Comparison of ENCODE assay signal across 41 mouse cellular contexts in genomic region chr5:97379976-97380375, GRCm38 (mm10). TPM values are rescaled to one million over a fixed set of nuclear protein-coding genes. Genes with fewer than 3 reads are reported as not detected.
DNase-seq lines count a peak whose midpoint lies in the region; ATAC-seq and TF ChIP-seq lines count a peak whose summit lies in the region.
"Had no signal": no experiment of that assay in that cellular context is flagged by ENCODE, and none has a peak within 500 bp of the region (broad histone marks: within the 10 kb centered on the region; RNA-seq: fewer than 3 reads in every experiment).

No protein-coding gene starts in this region.

- H3K4me2 ChIP-seq in lung, embryonic 14.5 days = no peak overlapping the region
- H3K4me2 ChIP-seq: forebrain, embryonic 12.5 days; heart, embryonic 13.5 days; limb, embryonic 13.5 days; liver, embryonic 11.5 days; neural tube, embryonic 12.5 days had no signal

- no peaks in the 10 kb centered on the region for H3K36me3 ChIP-seq in lung, embryonic 14.5 days (ENCODE audit: insufficient read depth)
- H3K36me3 ChIP-seq in embryonic facial prominence, embryonic 10.5 days (replicated peaks) = no peaks in the 10 kb centered on the region
- H3K36me3 ChIP-seq: forebrain, embryonic 12.5 days; heart, embryonic 13.5 days; limb, embryonic 13.5 days; midbrain, embryonic 10.5 days; neural tube, embryonic 12.5 days had no signal

- H3K27me3 ChIP-seq in lung, embryonic 14.5 days (ENCODE audit: insufficient read depth, low read length) = no peaks in the 10 kb centered on the region
- no peaks in the 10 kb centered on the region for H3K27me3 ChIP-seq in embryonic facial prominence, embryonic 10.5 days (replicated peaks; ENCODE audit: low read depth, poor library complexity, severe bottlenecking)
- H3K27me3 ChIP-seq: forebrain, embryonic 12.5 days; heart, embryonic 13.5 days; limb, embryonic 13.5 days; neural tube, embryonic 12.5 days had no signal

- no peak for TF ChIP-seq POLR2A in lung, adult 2 months (IDR thresholded peaks at IDR 0.05; ENCODE audit: borderline replicate concordance, extremely low read depth, low read depth, low read length)

- no peak overlapping the region for H3K4me3 ChIP-seq in lung, embryonic 14.5 days (ENCODE audit: low read depth, low read length)
- H3K4me3 ChIP-seq in lung, adult 2 months (replicated peaks; ENCODE audit: extremely low read depth, low read depth, low read length) = no peak overlapping the region
- H3K4me3 ChIP-seq in embryonic facial prominence, embryonic 10.5 days = no peak overlapping the region
- H3K4me3 ChIP-seq: erythroblast, embryonic 14.5 days; forebrain, embryonic 12.5 days; heart, embryonic 13.5 days; limb, embryonic 13.5 days; midbrain, embryonic 10.5 days; myocyte; neural tube, embryonic 12.5 days had no signal

- WGBS in lung, embryonic 14.5 days = 24% methylated on average over 3 of the region's 3 CpGs
- 57% methylated on average over 3 of the region's 3 CpGs for WGBS in lung, adult 2 months
- 39% methylated on average over 3 of the region's 3 CpGs for WGBS in embryonic facial prominence, embryonic 10.5 days

- peak; percentile 19 for DNase-seq in lung, embryonic 14.5 days
- DNase-seq in lung, adult 2 months = no peak
- DNase-seq in ZHBTc4 (ENCODE audit: low read depth, low spot score) = peak; percentile 63
- peak; percentile 18 for DNase-seq in embryonic facial prominence, embryonic 10.5 days (ENCODE audit: low spot score)
- peak; percentile 58 for DNase-seq in retina, postnatal 1 day
- DNase-seq in right cerebral cortex, postnatal 36 days (ENCODE audit: low spot score in 2 of 2) = no peak
- DNase-seq: adrenal gland, adult 2 months; adrenal gland, postnatal 36 days; cerebellum, adult 18-20 months; cerebellum, postnatal 10 days; forebrain, postnatal 0 days; gastrocnemius, postnatal 10 days; heart, postnatal 10 days; kidney, adult 2 months; kidney, postnatal 10 days; lung, postnatal 4 days; thymus, adult 2 months; thymus, postnatal 36 days had no signal

- TF ChIP-seq CTCF in lung, embryonic 14.5 days (IDR thresholded peaks at IDR 0.05; ENCODE audit: low read depth) = no peak
- TF ChIP-seq CTCF in lung, adult 2 months (IDR thresholded peaks at IDR 0.05; ENCODE audit: insufficient read depth, low read length) = no peak

- no peak overlapping the region for H3K27ac ChIP-seq in lung, embryonic 14.5 days (ENCODE audit: low read depth)
- H3K27ac ChIP-seq in embryonic facial prominence, embryonic 10.5 days (replicated peaks) = no peak overlapping the region
- H3K27ac ChIP-seq: forebrain, embryonic 12.5 days; heart, embryonic 13.5 days; limb, embryonic 13.5 days; midbrain, embryonic 10.5 days; neural tube, embryonic 12.5 days had no signal

- ATAC-seq in lung, embryonic 14.5 days (ENCODE audit: insufficient read depth) = no peak
- ATAC-seq in megakaryocyte, adult 5-6 weeks (ENCODE audit: poor library complexity, severe bottlenecking) = no peak
- ATAC-seq: activated CD4-positive, CD25-positive, alpha-beta regulatory T cell, adult 4 months; forebrain, postnatal 0 days; hindbrain, embryonic 16.5 days; lung, postnatal 0 days; midbrain, embryonic 16.5 days had no signal

- 0 out of 2 replicates have a peak, but pooled peaks cover 3% of the 10 kb centered on the region for H3K4me1 ChIP-seq in lung, embryonic 14.5 days (ENCODE audit: insufficient read depth)
- H3K4me1 ChIP-seq in lung, adult 2 months (ENCODE audit: control insufficient read depth, insufficient read depth, low read length) = no peaks in the 10 kb centered on the region
- no peaks in the 10 kb centered on the region for H3K4me1 ChIP-seq in embryonic facial prominence, embryonic 10.5 days
- H3K4me1 ChIP-seq: limb, embryonic 13.5 days; neural tube, embryonic 12.5 days had no signal

- no peak overlapping the region for H3K9ac ChIP-seq in lung, embryonic 14.5 days
- H3K9ac ChIP-seq: forebrain, embryonic 12.5 days; forebrain, postnatal 0 days; heart, embryonic 13.5 days; limb, embryonic 13.5 days; neural tube, embryonic 12.5 days had no signal

- no peaks in the 10 kb centered on the region for H3K9me3 ChIP-seq in lung, embryonic 14.5 days (ENCODE audit: low read depth, low read length)
- no peaks in the 10 kb centered on the region for H3K9me3 ChIP-seq in embryonic facial prominence, embryonic 10.5 days
- H3K9me3 ChIP-seq: forebrain, embryonic 12.5 days; heart, embryonic 13.5 days; limb, embryonic 13.5 days; midbrain, embryonic 10.5 days; neural tube, embryonic 12.5 days had no signal

RNA-seq across cellular contexts. Expression of gene Naa11, which starts 12.2 kb away (rescaled TPM):
- 0.08 TPM in 1 of 2 replicates, not detected in the other for polyA plus RNA-seq in lung, embryonic 14.5 days (2014; fragmentation: Nextera tagmentation; extraction: Ambion mirVana)
- not detected in 2 replicates for polyA plus RNA-seq in lung, adult 2 months (2012; rRNA removed)
- not detected in 2 replicates for polyA plus RNA-seq in embryonic facial prominence, embryonic 10.5 days (2016; fragmentation: Nextera tagmentation; extraction: Ambion mirVana)
- total RNA-seq in megakaryocyte, adult 5-6 weeks (2015) = not detected in 2 replicates
- total RNA-seq in megakaryocyte, adult 5-6 weeks (2017) = not detected in 2 replicates
- total RNA-seq: adrenal gland, adult 2 months; adrenal gland, postnatal 36 days; forebrain, postnatal 0 days; gastrocnemius, postnatal 10 days; heart, adult 8-10 months; heart, postnatal 10 days; hematopoietic stem cell, adult 5-6 weeks; layer of hippocampus, adult 18-20 months; layer of hippocampus, postnatal 10 days; left cerebral cortex, adult 18-20 months had no signal
- polyA plus RNA-seq: activated CD4-positive, CD25-positive, alpha-beta regulatory T cell, adult 4 months; adrenal gland, adult 2 months; brain, embryonic 14.5 days; embryonic facial prominence, embryonic 14.5 days; erythroblast, embryonic 14.5 days; gonadal fat pad, adult 2 months; heart, embryonic 13.5 days; hindbrain, embryonic 16.5 days; kidney, adult 2 months; limb, embryonic 13.5 days; liver, embryonic 11.5 days; liver, embryonic 16.5 days; midbrain, embryonic 10.5 days; neural tube, embryonic 12.5 days; small intestine, adult 2 months; thymus, adult 2 months had no signal

Comparison
In these comparisons a context has a peak if more than half of its experiments do, and no peak if none do; other contexts are left out.
1. DNase-seq: peak in lung, embryonic 14.5 days (single experiment), ZHBTc4 (single experiment), embryonic facial prominence, embryonic 10.5 days (single experiment) and retina, postnatal 1 day (single experiment); none in lung, adult 2 months (single experiment) and right cerebral cortex, postnatal 36 days (0 of 2).